ENCODE assay signal across 16 mouse cellular contexts in genomic region chr6:107303676-107304369, GRCm38 (mm10).
DNase-seq lines count a peak whose midpoint lies in the region; ATAC-seq and TF ChIP-seq lines count a peak whose summit lies in the region.
"Had no signal": no experiment of that assay in that cellular context is flagged by ENCODE, and none has a peak within 500 bp of the region (broad histone marks: within the 10 kb centered on the region; RNA-seq: fewer than 3 reads in every experiment).

No protein-coding gene starts in this region.

- no peak for DNase-seq in neural tube, embryonic 11.5 days (ENCODE audit: low spot score)
- DNase-seq in neural tube, embryonic 10.5 days (ENCODE audit: extremely low spot score, low spot score), result no peak
- DNase-seq in hindbrain, postnatal 0 days (ENCODE audit: low spot score), result peak; percentile 65
- DNase-seq: cerebellum, adult 18-20 months; gastrocnemius, postnatal 10 days; kidney, adult 9 months; liver, embryonic 13.5 days; lung, postnatal 14 days; thymus, adult 2 months had no signal

- H3K9me3 ChIP-seq in neural tube, embryonic 11.5 days (ENCODE audit: control insufficient read depth, low read length), result no peaks in the 10 kb centered on the region
- H3K9me3 ChIP-seq in forebrain, embryonic 15.5 days, result no peaks in the 10 kb centered on the region
- H3K9me3 ChIP-seq in hindbrain, postnatal 0 days (ENCODE audit: low read length), result no peaks in the 10 kb centered on the region
- H3K9me3 ChIP-seq: limb, embryonic 10.5 days had no signal

- no peak overlapping the region for H3K27ac ChIP-seq in neural tube, embryonic 11.5 days (ENCODE audit: low read depth, low read length)
- H3K27ac ChIP-seq in forebrain, embryonic 15.5 days (replicated peaks), result no peak overlapping the region
- H3K27ac ChIP-seq in hindbrain, postnatal 0 days, result no peak overlapping the region
- H3K27ac ChIP-seq: heart, embryonic 13.5 days; limb, embryonic 10.5 days; liver, embryonic 13.5 days had no signal

- no peak overlapping the region for H3K9ac ChIP-seq in neural tube, embryonic 11.5 days (ENCODE audit: low read length)
- H3K9ac ChIP-seq in forebrain, embryonic 15.5 days (replicated peaks), result no peak overlapping the region
- no peak overlapping the region for H3K9ac ChIP-seq in hindbrain, postnatal 0 days (replicated peaks; ENCODE audit: low read length)
- H3K9ac ChIP-seq: heart, embryonic 13.5 days; liver, embryonic 13.5 days had no signal

- no peak overlapping the region for H3K4me3 ChIP-seq in neural tube, embryonic 11.5 days (ENCODE audit: low read depth, low read length)
- no peak overlapping the region for H3K4me3 ChIP-seq in forebrain, embryonic 15.5 days
- H3K4me3 ChIP-seq in hindbrain, postnatal 0 days (ENCODE audit: low read length), result no peak overlapping the region
- H3K4me3 ChIP-seq: heart, embryonic 13.5 days; limb, embryonic 10.5 days; liver, embryonic 13.5 days had no signal

- H3K36me3 ChIP-seq in neural tube, embryonic 11.5 days (ENCODE audit: control insufficient read depth, insufficient read depth, low read length), result no peaks in the 10 kb centered on the region
- H3K36me3 ChIP-seq in forebrain, embryonic 15.5 days, result no peaks in the 10 kb centered on the region
- H3K36me3 ChIP-seq in hindbrain, postnatal 0 days (ENCODE audit: insufficient read depth, low read length), result no peaks in the 10 kb centered on the region
- H3K36me3 ChIP-seq: heart, embryonic 13.5 days; limb, embryonic 10.5 days; liver, embryonic 13.5 days had no signal

- H3K4me2 ChIP-seq in neural tube, embryonic 11.5 days (ENCODE audit: low read depth), result no peak overlapping the region
- H3K4me2 ChIP-seq in forebrain, embryonic 15.5 days (replicated peaks), result no peak overlapping the region
- H3K4me2 ChIP-seq in hindbrain, postnatal 0 days (ENCODE audit: low read depth, low read length), result no peak overlapping the region
- H3K4me2 ChIP-seq: heart, embryonic 13.5 days; liver, embryonic 13.5 days had no signal

- ATAC-seq in neural tube, embryonic 11.5 days (ENCODE audit: insufficient read depth, low FRiP score, low TSS enrichment), result peak; percentile 90
- ATAC-seq in forebrain, embryonic 15.5 days (replicated peaks), result peak; percentile 86
- peak; percentile 80 for ATAC-seq in hindbrain, postnatal 0 days
- ATAC-seq in inflammation-experienced regulatory T-cells, adult 6 months, result no peak
- no peak for ATAC-seq in activated CD4-positive, CD25-positive, alpha-beta regulatory T cell, adult 4 months
- no peak for ATAC-seq in cerebellum, adult (ENCODE audit: insufficient number of reproducible peaks, low FRiP score, low TSS enrichment)
- ATAC-seq: CD4-positive, CD25-positive, alpha-beta regulatory T cell, adult 4 months had no signal

- no peaks in the 10 kb centered on the region for H3K27me3 ChIP-seq in neural tube, embryonic 11.5 days (ENCODE audit: control insufficient read depth, insufficient read depth, low read length)
- no peaks in the 10 kb centered on the region for H3K27me3 ChIP-seq in forebrain, embryonic 15.5 days
- no peaks in the 10 kb centered on the region for H3K27me3 ChIP-seq in hindbrain, postnatal 0 days (ENCODE audit: insufficient read depth, low read length)
- H3K27me3 ChIP-seq: heart, embryonic 13.5 days; liver, embryonic 13.5 days had no signal

- WGBS in neural tube, embryonic 11.5 days, result 83% methylated on average over 1 of the region's 1 CpGs
- 62% methylated on average over 1 of the region's 1 CpGs for WGBS in forebrain, embryonic 15.5 days
- 48% methylated on average over 1 of the region's 1 CpGs for WGBS in hindbrain, postnatal 0 days

- no peak for TF ChIP-seq CTCF in hindbrain, postnatal 0 days (IDR thresholded peaks at IDR 0.05; ENCODE audit: low read depth)

- no peaks in the 10 kb centered on the region for H3K4me1 ChIP-seq in neural tube, embryonic 11.5 days (ENCODE audit: control insufficient read depth, insufficient read depth, low read length)
- peaks cover 9% of the 10 kb centered on the region; the same call in 1 of the 2 replicates for H3K4me1 ChIP-seq in forebrain, embryonic 15.5 days
- no peaks in the 10 kb centered on the region for H3K4me1 ChIP-seq in hindbrain, postnatal 0 days (ENCODE audit: insufficient read depth, low read length)
- H3K4me1 ChIP-seq: heart, embryonic 13.5 days; limb, embryonic 10.5 days; liver, embryonic 13.5 days had no signal

Comparison
In these comparisons a context has a peak if more than half of its experiments do, and no peak if none do; other contexts are left out.
1. ATAC-seq: peak in neural tube, embryonic 11.5 days (single experiment), forebrain, embryonic 15.5 days (single experiment) and hindbrain, postnatal 0 days (single experiment); none in inflammation-experienced regulatory T-cells, adult 6 months (single experiment), activated CD4-positive, CD25-positive, alpha-beta regulatory T cell, adult 4 months (single experiment) and cerebellum, adult (single experiment).